Mouse (Mus musculus) CH12.LX (cell line): ENCODE data around the gene Rmdn2. TPM values are rescaled to one million over a fixed set of nuclear protein-coding genes. Genes with fewer than 3 reads are reported as not detected.

Experiments used
- DNase-seq: peaks from one replicate; pipeline ENCODE4 v3.0.0-alpha.2; 2013; ENCODE audit errors: extremely low read depth
- H3K27ac ChIP-seq: 2 replicates; pipeline ENCODE4 v1.5.1; 2012; ENCODE audit warnings: low read depth, mild to moderate bottlenecking, control low read depth, moderate library complexity; ENCODE audit not compliant: insufficient read depth
- H3K27me3 ChIP-seq: replicated peaks from 2 replicates; pipeline ENCODE3; 2012; ENCODE audit warnings: inconsistent platforms
- H3K36me3 ChIP-seq, 2 experiments: replicated peaks in 1 of 2; 2 replicates each; pipeline versions ENCODE3 to v1.6.1; 2012; ENCODE audit warnings: inconsistent platforms in 1 of 2, low read length in 1 of 2, mild to moderate bottlenecking in 1 of 2, mixed read lengths in 1 of 2, moderate library complexity in 1 of 2; ENCODE audit not compliant: control insufficient read depth in 1 of 2, insufficient read depth in 1 of 2
- H3K4me1 ChIP-seq, 2 experiments: 2 replicates each; pipeline ENCODE4 v1.6.1; 2012; ENCODE audit warnings: inconsistent platforms in 1 of 2, moderate library complexity in 1 of 2; ENCODE audit not compliant: insufficient read depth in 2 of 2, control insufficient read depth in 1 of 2
- H3K4me2 ChIP-seq: 2 replicates; pipeline ENCODE4 v1.6.1; 2012; ENCODE audit warnings: low read depth, mild to moderate bottlenecking, control low read depth; ENCODE audit not compliant: poor library complexity, insufficient read depth, severe bottlenecking
- H3K4me3 ChIP-seq, 3 experiments: fragments of 150-350 bp in 1 of 3; sonication (generic) in 1 of 3; replicated peaks in 1 of 3; 2 replicates each; pipeline versions ENCODE3 to v1.5.1; 2011 to 2012; ENCODE audit warnings: low read depth in 2 of 3, low read length in 2 of 3, mild to moderate bottlenecking in 2 of 3, moderate library complexity in 2 of 3, control low read depth in 1 of 3, improper control_type of control experiment in 1 of 3, inconsistent platforms in 1 of 3, mixed read lengths in 1 of 3; ENCODE audit not compliant: poor library complexity in 1 of 3
- H3K79me2 ChIP-seq: replicated peaks from 2 replicates; pipeline ENCODE4 v1.6.1; 2012; ENCODE audit warnings: mild to moderate bottlenecking, moderate library complexity; ENCODE audit not compliant: control insufficient read depth, poor library complexity, insufficient read depth, severe bottlenecking; ENCODE audit errors: extremely low read depth
- H3K9ac ChIP-seq: 2 replicates; pipeline ENCODE4 v1.6.1; 2012; ENCODE audit warnings: low read depth, mild to moderate bottlenecking, control low read depth, moderate library complexity; ENCODE audit not compliant: insufficient read depth
- H3K9me3 ChIP-seq: replicated peaks from 2 replicates; pipeline ENCODE3; 2012; ENCODE audit warnings: low read length, inconsistent platforms, mixed read lengths
- BHLHE40 ChIP-seq: IDR thresholded peaks from 2 replicates; pipeline ENCODE4 v1.6.1; 2011; ENCODE audit warnings: mild to moderate bottlenecking, low read depth, low read length, improper control_type of control experiment
- CHD1 ChIP-seq: IDR thresholded peaks from 2 replicates; pipeline ENCODE4 v1.6.1; 2012; ENCODE audit warnings: low read depth, low read length, improper control_type of control experiment, inconsistent platforms
- CHD2 ChIP-seq: IDR thresholded peaks from 2 replicates; pipeline ENCODE4 v1.6.1; 2011; ENCODE audit warnings: low read length, improper control_type of control experiment
- CTCF ChIP-seq, 2 experiments: IDR thresholded peaks in 1 of 2; conservative IDR thresholded peaks in 1 of 2; 2 replicates each; pipeline ENCODE4 v1.5.1; 2011 to 2012; ENCODE audit warnings: low read depth in 2 of 2, low read length in 2 of 2, improper control_type of control experiment in 1 of 2, inconsistent platforms in 1 of 2, mild to moderate bottlenecking in 1 of 2, moderate library complexity in 1 of 2
- E2F4 ChIP-seq: IDR thresholded peaks from 2 replicates; pipeline ENCODE4 v1.6.1; 2011; ENCODE audit warnings: low read depth, low read length, improper control_type of control experiment; ENCODE audit not compliant: insufficient replicate concordance
- ELF1 ChIP-seq: IDR thresholded peaks from 2 replicates; pipeline ENCODE4 v1.6.1; 2014; ENCODE audit warnings: low read depth, mild to moderate bottlenecking, inconsistent platforms, low read length, improper control_type of control experiment
- EP300 ChIP-seq: IDR thresholded peaks from 2 replicates; pipeline ENCODE4 v1.6.1; 2011; ENCODE audit warnings: low read length, improper control_type of control experiment
- GABPA ChIP-seq: IDR thresholded peaks from 2 replicates; pipeline ENCODE4 v1.6.1; 2012; ENCODE audit warnings: low read depth, low read length, improper control_type of control experiment, inconsistent platforms; ENCODE audit not compliant: insufficient replicate concordance
- HCFC1 ChIP-seq: IDR thresholded peaks from 2 replicates; pipeline ENCODE4 v1.6.1; 2012; ENCODE audit warnings: low read depth, mild to moderate bottlenecking, inconsistent platforms, low read length, improper control_type of control experiment
- IRF4 ChIP-seq: IDR thresholded peaks from 2 replicates; pipeline ENCODE4 v1.6.1; 2014; ENCODE audit warnings: low read depth, mild to moderate bottlenecking, inconsistent platforms, low read length, improper control_type of control experiment
- JUN ChIP-seq: IDR thresholded peaks from 2 replicates; pipeline ENCODE4 v1.6.1; 2011; ENCODE audit warnings: low read depth, mild to moderate bottlenecking, low read length, improper control_type of control experiment, moderate library complexity; ENCODE audit not compliant: insufficient read depth
- JUND ChIP-seq: conservative IDR thresholded peaks from 2 replicates; pipeline ENCODE4 v1.6.1; 2011; ENCODE audit warnings: low read depth, low read length, improper control_type of control experiment
- MAFK ChIP-seq: IDR thresholded peaks from 2 replicates; pipeline ENCODE4 v1.6.1; 2011; ENCODE audit warnings: low read length, improper control_type of control experiment; ENCODE audit not compliant: insufficient replicate concordance
- MAX ChIP-seq: IDR thresholded peaks from 2 replicates; pipeline ENCODE4 v1.6.1; 2011; ENCODE audit warnings: low read length, improper control_type of control experiment
- MAZ ChIP-seq: IDR thresholded peaks from 2 replicates; pipeline ENCODE4 v1.6.1; 2012; ENCODE audit warnings: low read depth, mild to moderate bottlenecking, inconsistent platforms, low read length, improper control_type of control experiment, moderate library complexity
- MEF2A ChIP-seq: IDR thresholded peaks from 2 replicates; pipeline ENCODE4 v1.6.1; 2014; ENCODE audit warnings: low read depth, mild to moderate bottlenecking, inconsistent platforms, low read length, improper control_type of control experiment, borderline replicate concordance
- MYC ChIP-seq: IDR thresholded peaks from 2 replicates; pipeline ENCODE4 v1.6.1; 2011; ENCODE audit warnings: low read depth, mild to moderate bottlenecking, improper control_type of control experiment, low read length
- NELFE ChIP-seq: IDR thresholded peaks from 2 replicates; pipeline ENCODE4 v1.6.1; 2011; ENCODE audit warnings: low read depth, low read length, improper control_type of control experiment
- NRF1 ChIP-seq: IDR thresholded peaks from 2 replicates; pipeline ENCODE4 v1.6.1; 2014; ENCODE audit warnings: low read depth, mild to moderate bottlenecking, inconsistent platforms, low read length, improper control_type of control experiment, moderate library complexity
- PAX5 ChIP-seq: IDR thresholded peaks from 2 replicates; pipeline ENCODE4 v1.6.1; 2012; ENCODE audit warnings: low read length, inconsistent platforms, mixed read lengths
- POLR2A ChIP-seq: IDR thresholded peaks from 2 replicates; pipeline ENCODE4 v1.6.1; 2011; ENCODE audit warnings: low read depth, mild to moderate bottlenecking, improper control_type of control experiment, low read length
- POLR2AphosphoS2 ChIP-seq: IDR thresholded peaks from 2 replicates; pipeline ENCODE4 v1.6.1; 2011; ENCODE audit warnings: low read depth, low read length, improper control_type of control experiment
- RAD21 ChIP-seq: IDR thresholded peaks from 2 replicates; pipeline ENCODE4 v1.6.1; 2011; ENCODE audit warnings: low read depth, mild to moderate bottlenecking, low read length, improper control_type of control experiment, moderate library complexity
- RCOR1 ChIP-seq: conservative IDR thresholded peaks from 2 replicates; pipeline ENCODE4 v1.6.1; 2012; ENCODE audit warnings: low read depth, mild to moderate bottlenecking, inconsistent platforms, low read length, improper control_type of control experiment
- SMC3 ChIP-seq: IDR thresholded peaks from 2 replicates; pipeline ENCODE4 v1.6.1; 2011; ENCODE audit warnings: low read depth, low read length, improper control_type of control experiment
- TCF12 ChIP-seq: IDR thresholded peaks from 2 replicates; pipeline ENCODE4 v1.6.1; 2014; ENCODE audit warnings: low read depth, mild to moderate bottlenecking, inconsistent platforms, low read length, improper control_type of control experiment
- UBTF ChIP-seq: IDR thresholded peaks from 2 replicates; pipeline ENCODE4 v1.6.1; 2012; ENCODE audit warnings: low read depth, mild to moderate bottlenecking, inconsistent platforms, low read length, improper control_type of control experiment, moderate library complexity
- USF1 ChIP-seq: IDR thresholded peaks from 2 replicates; pipeline ENCODE4 v1.6.1; 2014; ENCODE audit warnings: low read depth, mild to moderate bottlenecking, inconsistent platforms, low read length, improper control_type of control experiment
- USF2 ChIP-seq: conservative IDR thresholded peaks from 2 replicates; pipeline ENCODE4 v1.6.1; 2011; ENCODE audit warnings: low read depth, low read length, improper control_type of control experiment
- ZC3H11A ChIP-seq: IDR thresholded peaks from 2 replicates; pipeline ENCODE4 v1.6.1; 2012; ENCODE audit warnings: low read depth, mild to moderate bottlenecking, inconsistent platforms, low read length, improper control_type of control experiment
- ZKSCAN1 ChIP-seq: IDR thresholded peaks from 2 replicates; pipeline ENCODE4 v1.6.1; 2012; ENCODE audit warnings: low read depth, inconsistent platforms, low read length, improper control_type of control experiment, borderline replicate concordance
- ZMIZ1 ChIP-seq: IDR thresholded peaks from 2 replicates; pipeline ENCODE4 v1.6.1; 2012; ENCODE audit warnings: low read depth, mild to moderate bottlenecking, inconsistent platforms, low read length, improper control_type of control experiment
- dilution Hi-C: fragments of 300-500 bp; cut with MboI; formaldehyde crosslinking; loops from 2 replicates; pipeline ENCODE4 v1.14.3; 2020; ENCODE audit warnings: low sequenced_read_pairs; ENCODE audit not compliant: extremely low pct_unique_long_range_greater_than_20kb, extremely low pct_ligation_motif_present
- in situ Hi-C: fragments of 300-500 bp; cut with MboI; formaldehyde crosslinking; loops from 3 replicates; pipeline ENCODE4 v1.14.3; 2019; ENCODE audit warnings: low sequenced_read_pairs, low pct_ligation_motif_present, low pct_unique_long_range_greater_than_20kb, mixed read lengths
- polyA plus RNA-seq: library from polyadenylated mRNA; unstranded; fragments of >175 nt; gene quantifications from 2 replicates; pipeline ENCODE4 v1.2.1, GENCODE M21; 2012; ENCODE audit warnings: low read depth; ENCODE audit not compliant: insufficient read length
- total RNA-seq, 2 experiments: library from RNA; depleted of rRNA; stranded (reverse); fragments of 300-350 nt in 1 of 2; fragments of >200 nt in 1 of 2; gene quantifications; 2 replicates each; pipeline ENCODE4 v1.2.3; 2012 to 2014

Gene Rmdn2
- total and polyA plus RNA-seq, 3 experiments = 0.59 to 3.0 (median 2.2) TPM

GRCm38 (mm10) chr17:79578328-79578727, 33.3 kb upstream of the Rmdn2 start:
- Histone ChIP-seq H3K36me3 (no peaks in the 10 kb centered on the region), H3K4me2 (no peak overlapping the region), H3K9ac (no peak overlapping the region), H3K27ac (no peak overlapping the region), H3K27me3 (no peaks in the 10 kb centered on the region), H3K79me2 (no peaks in the 10 kb centered on the region), H3K4me3 (no peak overlapping the region), H3K4me1 (peaks cover 0 to 9% of the 10 kb centered on the region in 2 experiments; a peak in 2 of 4 replicates), H3K9me3 (no peaks in the 10 kb centered on the region)
- no peak for DNase-seq
- TF ChIP-seq RCOR1 (no peak), IRF4 (no peak), BHLHE40 (no peak), MYC (no peak), MAFK (no peak), MEF2A (no peak), CHD1 (no peak), CTCF (conservative IDR thresholded peaks at IDR 0.05 in 1 of 2, IDR thresholded peaks at IDR 0.05 in 1 of 2; ENCODE audit: low read depth in 2 of 2, low read length in 2 of 2) (no peak), ZKSCAN1 (no peak), TCF12 (no peak), PAX5 (no peak), NRF1 (no peak), POLR2AphosphoS2 (no peak), ELF1 (no peak), USF2 (no peak), CHD2 (no peak), USF1 (no peak), SMC3 (no peak), E2F4 (no peak), EP300 (no peak)
- dilution Hi-C loops = no loop called here
- in situ Hi-C loops = no loop called here

- Histone ChIP-seq H3K4me3 (no peak overlapping the region), H3K4me1 (peaks cover 7 to 30% of the 10 kb centered on the region in 2 experiments; a peak in 3 of 4 replicates), H3K9me3 (no peaks in the 10 kb centered on the region), H3K4me2 (no peak overlapping the region), H3K79me2 (no peaks in the 10 kb centered on the region), H3K27ac (no peak overlapping the region), H3K9ac (no peak overlapping the region), H3K27me3 (no peaks in the 10 kb centered on the region), H3K36me3 (no peaks in the 10 kb centered on the region)
- DNase-seq = peak; percentile 77
- dilution Hi-C loops (no loop called here), in situ Hi-C loops (loop anchor here (5.0 kb wide), 1 partner anchor 468 kb away; no protein-coding TSS in a partner anchor)
- TF ChIP-seq USF1 (no peak), JUN (no peak), BHLHE40 (no peak), HCFC1 (no peak), MAZ (no peak), ZKSCAN1 (no peak), ZC3H11A (peak; percentile 40), CHD1 (no peak), GABPA (no peak), POLR2A (no peak), E2F4 (no peak), CTCF (conservative IDR thresholded peaks at IDR 0.05 in 1 of 2, IDR thresholded peaks at IDR 0.05 in 1 of 2; ENCODE audit: low read depth in 2 of 2, low read length in 2 of 2) (peak; percentile 69 to 81), MAX (no peak), ZMIZ1 (no peak), MEF2A (no peak), JUND (no peak), RAD21 (peak; percentile 85), UBTF (no peak), CHD2 (no peak), USF2 (no peak), MYC (no peak), SMC3 (peak; percentile 80), NELFE (no peak)
Observed at GRCm38 (mm10) chr17:79580264-79580920, 31.3 kb upstream of the Rmdn2 start.
